Mouse (Mus musculus) spleen, postnatal 14 days (tissue): ENCODE measurements around the gene Cntnap1.
A peak's percentile ranks its signal among the peaks of the same experiment; 100 is the strongest.

Source experiments
- DNase-seq, 2 experiments: peaks; one replicate each; pipeline ENCODE4 v3.0.0; 2021 to 2022; ENCODE audit warnings: low spot score in 2 of 2

Cntnap1 gene

GRCm38 (mm10) chr11:101221306-101221986 lies 51.1 kb downstream of the Cntnap1 start:
- no peak for DNase-seq

GRCm38 (mm10) chr11:101224337-101224736 lies 54.0 kb downstream of the Cntnap1 start:
- DNase-seq: no peak

- no peak for DNase-seq
Observed at GRCm38 (mm10) chr11:101225331-101226064, 55.2 kb downstream of the Cntnap1 start.

GRCm38 (mm10) chr11:101226065-101226701 lies 55.9 kb downstream of the Cntnap1 start, which contains the start of gene Ezh1:
Gene Ezh1 (minus strand): TSS chr11:101226463.
- peak; percentile 89 to 92 for DNase-seq

GRCm38 (mm10) chr11:101229361-101229900 lies 59.1 kb downstream of the Cntnap1 start:
- DNase-seq: no peak

GRCm38 (mm10) chr11:101230061-101230511 lies 59.8 kb downstream of the Cntnap1 start:
- DNase-seq: no peak

- no peak for DNase-seq
Observed at GRCm38 (mm10) chr11:101230526-101230925, 60.2 kb downstream of the Cntnap1 start.

GRCm38 (mm10) chr11:101230991-101231871 lies 60.9 kb downstream of the Cntnap1 start:
- no peak for DNase-seq

- no peak for DNase-seq
Observed at GRCm38 (mm10) chr11:101232010-101232839, 61.9 kb downstream of the Cntnap1 start.

GRCm38 (mm10) chr11:101233240-101233639 lies 62.9 kb downstream of the Cntnap1 start:
- no peak for DNase-seq

- no peak for DNase-seq
Observed at GRCm38 (mm10) chr11:101234124-101234523, 63.8 kb downstream of the Cntnap1 start.

- no peak for DNase-seq
Observed at GRCm38 (mm10) chr11:101235429-101235828, 65.1 kb downstream of the Cntnap1 start.

GRCm38 (mm10) chr11:101236782-101237181 lies 66.5 kb downstream of the Cntnap1 start:
- no peak for DNase-seq

GRCm38 (mm10) chr11:101238071-101238647 lies 67.8 kb downstream of the Cntnap1 start:
- DNase-seq: no peak
